Mouse (Mus musculus): ENCODE data around the gene 1110008P14Rik. TPM values are rescaled to one million over a fixed set of nuclear protein-coding genes. Genes with fewer than 3 reads are reported as not detected.
A peak's percentile ranks its signal among the peaks of the same experiment; 100 is the strongest.

Gene 1110008P14Rik
- total RNA-seq, 1 experiment from 2014 or later, result 31.8 TPM

DNA sequence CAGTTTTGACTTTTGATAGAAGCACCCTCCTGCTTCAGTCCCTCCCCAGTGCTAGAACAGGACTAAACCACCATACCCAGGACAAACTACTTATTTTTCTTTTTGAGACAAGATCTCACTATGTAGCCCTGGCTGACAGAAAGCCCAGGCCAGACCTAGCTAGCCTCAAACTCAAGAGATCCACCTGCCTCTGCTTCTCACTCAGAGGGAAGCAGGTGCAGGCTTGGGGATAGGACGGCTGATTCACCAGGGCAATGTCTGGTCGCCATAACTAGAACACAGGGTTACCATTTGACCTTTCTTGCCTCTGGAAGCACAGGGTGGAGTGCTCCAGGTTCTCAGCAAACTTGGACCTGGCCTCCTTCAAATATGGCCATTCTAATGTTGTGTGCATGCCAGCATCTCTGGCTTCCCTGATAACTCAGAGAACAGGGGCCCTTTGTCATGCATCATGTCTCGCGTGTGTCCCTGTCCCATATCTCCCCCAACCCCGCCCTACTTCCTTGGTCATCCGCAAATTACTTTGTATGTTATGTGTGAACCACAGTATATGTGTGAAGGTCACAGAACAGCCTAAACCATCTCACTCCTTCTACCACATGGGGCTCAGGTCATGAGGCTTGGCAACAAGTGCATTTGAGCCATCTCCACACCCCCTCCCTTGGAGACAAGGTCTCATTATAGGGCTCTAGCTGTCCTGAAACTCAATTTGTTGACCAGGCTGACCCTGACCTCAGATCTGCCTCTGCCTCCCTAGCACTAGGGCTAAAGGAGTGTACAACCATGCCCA, 31.2 kb upstream of the 1110008P14Rik start:
- ATAC-seq (ENCODE audit: extremely low read depth, insufficient number of reproducible peaks, low FRiP score, poor library complexity, severe bottlenecking), result no peak

DNA sequence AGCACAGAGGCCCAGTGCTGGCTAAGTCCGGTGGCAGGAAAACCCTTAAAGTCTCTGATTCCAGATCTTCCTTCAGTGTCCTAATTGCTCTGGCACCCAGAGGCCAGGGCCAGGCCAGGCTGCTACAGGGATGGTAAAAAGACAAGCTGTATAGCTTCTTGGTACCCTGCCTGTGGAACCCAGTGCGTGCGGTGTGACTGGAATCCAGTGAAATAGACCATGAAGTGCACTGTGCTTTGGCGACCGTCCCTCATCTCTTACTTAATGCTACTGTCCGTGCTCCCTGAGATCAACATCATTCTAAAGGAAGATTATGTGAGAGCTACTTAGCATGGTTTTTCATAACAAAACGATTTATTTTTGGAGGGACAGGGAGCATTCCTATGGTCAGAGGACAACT, 29.7 kb upstream of the 1110008P14Rik start:
- ATAC-seq (ENCODE audit: extremely low read depth, insufficient number of reproducible peaks, low FRiP score, poor library complexity, severe bottlenecking), result no peak

DNA sequence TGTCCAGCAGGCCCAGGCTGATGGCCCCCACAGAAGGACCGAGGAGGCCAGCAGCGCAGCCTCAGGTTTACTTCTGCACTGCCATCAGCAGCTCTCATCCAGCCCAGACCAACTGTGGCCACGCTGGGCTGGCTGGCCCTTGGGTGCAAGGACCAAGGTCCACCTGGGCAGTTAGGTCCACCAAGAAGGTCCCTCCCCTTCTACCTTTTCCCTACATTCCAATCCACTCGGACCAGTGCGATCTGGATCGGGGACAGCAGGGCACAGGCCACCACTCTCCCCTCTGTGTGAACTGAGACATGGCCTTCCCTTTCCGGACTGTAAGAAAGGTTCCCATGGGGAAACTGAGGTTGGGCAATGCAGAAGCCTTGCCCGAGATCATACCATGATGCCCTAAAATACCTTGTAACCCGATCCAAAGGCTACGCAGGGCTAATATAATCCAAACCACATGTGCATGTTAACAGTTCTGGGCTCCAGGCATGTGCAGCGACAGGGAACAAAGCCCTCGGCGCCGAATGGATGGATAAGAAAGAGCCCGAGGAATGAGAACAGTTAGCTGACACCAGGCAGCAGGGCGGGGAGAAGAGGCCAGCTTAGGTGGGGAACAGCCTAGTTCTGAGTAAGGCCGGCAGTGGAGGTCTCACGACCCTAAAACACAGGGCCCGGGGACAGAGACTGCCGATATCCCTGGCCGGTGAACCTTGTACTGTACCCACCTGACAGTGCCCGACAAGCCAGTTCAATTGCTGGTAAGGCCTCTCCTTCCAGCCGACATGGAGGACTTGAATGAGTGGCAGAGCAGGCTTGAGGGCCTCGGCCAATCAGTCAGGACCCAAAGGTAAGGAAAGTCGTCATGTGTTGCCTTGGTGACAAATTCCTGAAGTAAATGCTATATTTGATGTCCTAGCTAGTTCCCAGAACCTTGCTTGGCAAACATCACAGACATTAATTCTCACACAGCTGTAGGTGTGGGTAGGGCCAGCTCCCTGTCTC, 27.0 kb upstream of the 1110008P14Rik start:
- ATAC-seq (ENCODE audit: extremely low read depth, insufficient number of reproducible peaks, low FRiP score, poor library complexity, severe bottlenecking), result no peak

GRCm38 (mm10) chr2:32407144-32407824, 25.5 kb upstream of the 1110008P14Rik start:
- ATAC-seq (ENCODE audit: extremely low read depth, insufficient number of reproducible peaks, low FRiP score, poor library complexity, severe bottlenecking), result no peak

DNA sequence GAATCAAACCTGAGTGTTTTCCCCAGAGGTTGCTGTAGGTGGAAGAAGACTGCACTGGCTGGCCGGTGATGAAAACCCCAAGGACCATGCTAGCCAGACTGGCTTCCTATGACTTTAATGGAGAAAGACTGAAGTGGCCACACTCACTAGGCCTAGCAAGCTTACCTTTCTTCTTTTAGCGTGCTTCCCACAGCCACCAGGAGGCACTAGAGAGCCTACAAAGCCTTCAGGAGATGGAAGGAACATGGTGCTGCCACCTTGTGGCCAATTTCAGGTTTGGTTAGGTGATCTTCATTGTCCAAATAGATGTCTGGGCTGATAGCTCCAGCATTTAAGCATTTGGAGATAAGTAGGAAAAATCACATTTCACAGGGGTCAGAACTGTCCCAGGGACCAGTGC, 22.9 kb upstream of the 1110008P14Rik start:
- peak; percentile 95 for ATAC-seq (ENCODE audit: extremely low read depth, insufficient number of reproducible peaks, low FRiP score, poor library complexity, severe bottlenecking)

GRCm38 (mm10) chr2:32396695-32397094, 15.0 kb upstream of the 1110008P14Rik start:
- ATAC-seq (ENCODE audit: extremely low read depth, insufficient number of reproducible peaks, low FRiP score, poor library complexity, severe bottlenecking), result no peak

- peak; percentile 75 for ATAC-seq (ENCODE audit: extremely low read depth, insufficient number of reproducible peaks, low FRiP score, poor library complexity, severe bottlenecking)
These were observed 14.3 kb upstream of the 1110008P14Rik start for GRCm38 (mm10) chr2:32395946-32396621.

DNA sequence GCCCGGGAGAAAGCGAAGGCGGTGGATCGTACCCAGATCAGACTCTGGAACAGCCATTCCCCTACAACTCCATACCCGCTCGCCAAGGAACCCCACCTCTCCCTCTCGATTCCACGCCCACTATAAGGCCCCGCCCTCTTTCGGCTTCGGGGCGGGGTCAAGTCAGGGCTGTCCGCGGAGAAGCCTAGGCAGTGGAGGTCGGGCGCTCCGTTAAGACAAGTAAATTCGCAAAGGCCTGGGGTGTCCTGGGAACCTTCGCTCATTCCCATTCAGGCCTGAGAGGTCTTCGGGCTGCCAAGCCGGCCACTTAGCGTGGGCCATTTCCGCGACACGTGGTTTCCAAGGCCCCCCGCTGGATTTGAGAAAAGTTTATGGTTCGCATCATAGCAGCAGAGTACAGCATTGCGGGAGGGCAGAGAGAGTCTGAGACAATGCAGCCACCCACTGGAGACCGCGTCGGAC, 13.8 kb upstream of the 1110008P14Rik start, which contains the start of gene Ptges2:
Ptges2 (plus strand) TSS at position 413 of the 462 bp plus-strand sequence.
- ATAC-seq (ENCODE audit: extremely low read depth, insufficient number of reproducible peaks, low FRiP score, poor library complexity, severe bottlenecking), result peak; percentile 68

DNA sequence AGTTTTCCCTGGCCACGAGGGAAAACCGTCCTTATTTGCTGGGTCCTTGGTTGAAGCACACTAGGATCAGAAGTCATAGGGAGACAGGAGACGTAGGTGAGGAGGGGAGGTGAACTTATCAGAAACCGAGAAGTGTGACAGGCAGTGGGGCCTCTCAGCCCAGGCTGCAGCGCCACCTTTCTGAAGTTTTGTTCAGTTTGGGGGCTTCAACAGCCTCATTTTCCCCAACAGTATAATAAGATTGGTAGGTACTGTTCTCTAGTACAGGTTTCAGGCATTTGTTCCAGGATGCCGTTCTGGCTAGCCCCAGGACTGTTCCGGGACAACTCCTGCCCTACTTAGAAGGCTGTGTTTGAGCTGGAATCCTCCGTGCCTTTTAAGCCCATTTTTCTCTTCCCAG, 13.2 kb upstream of the 1110008P14Rik start:
- ATAC-seq (ENCODE audit: extremely low read depth, insufficient number of reproducible peaks, low FRiP score, poor library complexity, severe bottlenecking), result no peak

- ATAC-seq (ENCODE audit: extremely low read depth, insufficient number of reproducible peaks, low FRiP score, poor library complexity, severe bottlenecking), result no peak
These were observed 10.3 kb upstream of the 1110008P14Rik start for GRCm38 (mm10) chr2:32392063-32392462.

DNA sequence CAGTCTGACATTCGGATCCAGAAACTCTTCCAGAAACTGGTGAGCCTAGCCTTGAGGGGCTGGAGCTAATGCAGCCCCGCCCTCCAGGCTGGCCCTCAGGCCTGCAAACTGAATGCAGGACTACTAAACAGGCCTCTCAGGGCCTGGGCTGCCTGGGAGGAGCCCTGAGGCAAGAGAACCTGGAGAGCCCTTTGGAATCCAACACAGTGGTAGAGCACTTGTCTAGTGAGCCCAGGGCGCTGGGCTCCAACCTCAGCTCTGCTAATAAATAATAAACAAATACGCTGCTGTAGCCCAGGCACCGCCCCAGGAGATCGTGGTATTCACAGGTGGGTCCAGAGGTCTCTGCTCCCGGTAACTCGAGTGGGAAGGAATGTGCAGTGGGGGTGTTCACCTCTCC, 9.1 kb upstream of the 1110008P14Rik start:
- no peak for ATAC-seq (ENCODE audit: extremely low read depth, insufficient number of reproducible peaks, low FRiP score, poor library complexity, severe bottlenecking)

GRCm38 (mm10) chr2:32389157-32389556, 7.4 kb upstream of the 1110008P14Rik start:
- peak; percentile 14; the same call in 1 of the 2 replicates for ATAC-seq (ENCODE audit: extremely low read depth, insufficient number of reproducible peaks, low FRiP score, poor library complexity, severe bottlenecking)

DNA sequence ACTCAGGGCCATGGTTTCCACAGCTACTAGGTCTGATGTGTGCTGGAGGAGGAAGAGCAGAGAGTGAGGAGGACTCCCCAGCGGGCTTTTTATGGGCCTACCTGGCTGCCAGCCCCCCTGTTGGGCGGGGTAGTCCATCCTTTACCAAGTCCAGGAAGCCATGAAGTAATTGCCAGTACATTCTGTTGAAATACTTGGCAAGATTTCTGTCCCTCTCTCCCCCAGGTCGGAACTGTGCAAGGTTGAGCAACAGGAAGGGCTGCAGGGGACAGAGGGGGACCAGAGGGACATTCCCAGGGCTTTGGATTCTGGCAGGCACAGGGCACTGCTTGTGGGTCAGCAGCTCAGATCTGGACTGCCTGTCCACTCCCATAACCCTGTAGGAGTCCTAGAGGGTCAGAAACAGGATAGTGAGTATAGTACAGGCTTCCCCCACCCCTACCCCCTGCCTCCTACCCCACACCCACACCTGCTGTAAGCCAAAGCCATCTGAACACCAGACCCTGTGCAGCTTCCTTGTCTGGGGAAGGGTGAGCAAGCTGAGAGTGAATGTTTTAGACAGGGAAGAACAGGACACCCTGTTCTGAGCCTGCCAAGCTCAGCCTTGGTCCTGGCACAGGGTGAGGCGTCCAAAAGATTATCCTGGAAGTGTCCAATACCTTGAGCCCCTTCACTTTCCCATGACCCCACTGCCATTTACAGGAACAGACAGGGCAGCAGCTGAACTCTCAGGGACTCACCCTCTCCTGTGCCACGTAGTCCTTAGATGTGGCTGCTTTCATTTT, 6.2 kb upstream of the 1110008P14Rik start, which contains the start of gene Lcn2:
Lcn2 (minus strand) TSS at position 547 of the 785 bp plus-strand sequence.
- no peak for ATAC-seq (ENCODE audit: extremely low read depth, insufficient number of reproducible peaks, low FRiP score, poor library complexity, severe bottlenecking)

DNA sequence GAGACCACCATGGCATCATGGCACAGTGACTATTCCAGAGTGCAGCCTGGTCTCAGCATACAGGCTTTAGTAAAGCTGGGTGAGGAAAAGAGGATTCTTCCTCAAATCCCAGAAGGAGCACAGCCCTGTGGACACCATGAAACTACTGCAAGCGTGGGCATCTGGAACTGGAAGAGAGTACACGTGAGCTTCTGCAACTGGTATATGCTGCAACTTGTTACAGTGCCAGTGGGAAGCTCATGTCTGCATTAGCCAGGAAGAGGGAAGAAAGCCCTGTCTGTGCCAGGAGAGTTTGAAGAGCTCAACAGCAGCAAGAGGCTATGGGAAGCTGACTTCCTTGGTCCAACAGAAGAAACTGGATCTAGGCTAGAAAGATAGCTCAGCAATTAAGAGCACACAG, 951 bp upstream of the 1110008P14Rik start:
- no peak for ATAC-seq (ENCODE audit: extremely low read depth, insufficient number of reproducible peaks, low FRiP score, poor library complexity, severe bottlenecking)

DNA sequence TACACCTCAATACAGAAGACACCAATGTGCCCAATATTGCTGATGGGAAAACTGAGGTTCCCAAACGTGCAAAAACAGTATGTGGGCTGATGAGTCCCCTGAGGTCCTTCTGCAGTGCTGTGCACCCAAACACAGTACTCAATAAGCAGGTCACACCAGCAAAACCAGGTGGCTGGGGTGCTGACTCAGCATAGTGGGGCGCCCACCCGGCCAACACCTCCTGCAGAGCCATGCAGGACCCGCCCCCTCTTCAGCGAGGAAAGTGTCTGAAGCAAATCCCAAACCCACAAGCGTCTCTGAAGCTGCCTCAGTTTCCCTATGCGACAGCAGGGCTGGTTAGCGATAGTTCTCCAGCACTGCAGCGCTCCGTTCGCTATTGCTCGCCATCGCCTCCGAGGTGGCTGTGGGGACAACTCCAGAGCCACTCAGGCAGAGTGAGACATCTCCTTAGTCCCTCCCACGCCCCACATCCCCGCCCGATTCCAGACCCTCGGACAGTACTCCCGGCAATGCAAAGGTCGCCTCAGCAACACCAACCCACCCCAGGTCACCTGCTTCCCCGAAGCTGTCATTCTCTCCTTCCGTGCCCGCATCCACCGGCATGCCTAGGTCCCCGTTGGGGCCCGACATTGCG, 480 bp downstream of the 1110008P14Rik start:
- ATAC-seq (ENCODE audit: extremely low read depth, insufficient number of reproducible peaks, low FRiP score, poor library complexity, severe bottlenecking), result no peak

DNA sequence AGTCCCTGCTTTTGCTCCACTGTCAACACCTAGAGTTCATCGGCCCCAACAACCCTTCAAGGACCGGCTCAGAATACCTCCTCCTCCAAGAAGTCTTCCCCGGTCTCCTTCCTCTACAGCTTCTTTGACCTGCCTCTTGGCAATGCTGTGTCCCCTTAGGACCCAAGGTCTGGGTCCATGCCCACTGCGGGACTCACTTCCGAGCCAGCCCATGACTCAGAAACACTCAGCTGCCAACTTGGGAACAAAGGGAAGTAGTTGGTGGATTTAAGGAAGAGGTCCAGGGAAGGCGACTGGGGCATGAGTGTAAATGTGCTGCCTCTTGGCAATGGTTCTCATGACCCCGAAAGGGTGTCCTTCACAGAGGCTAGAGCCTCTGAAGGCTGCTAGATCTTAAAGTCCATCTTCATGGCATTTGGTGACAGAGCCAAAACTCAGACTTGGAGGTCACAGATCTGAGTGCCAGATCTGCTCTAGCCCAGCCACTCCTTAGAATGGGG, 1.7 kb downstream of the 1110008P14Rik start:
- no peak for ATAC-seq (ENCODE audit: extremely low read depth, insufficient number of reproducible peaks, low FRiP score, poor library complexity, severe bottlenecking)

DNA sequence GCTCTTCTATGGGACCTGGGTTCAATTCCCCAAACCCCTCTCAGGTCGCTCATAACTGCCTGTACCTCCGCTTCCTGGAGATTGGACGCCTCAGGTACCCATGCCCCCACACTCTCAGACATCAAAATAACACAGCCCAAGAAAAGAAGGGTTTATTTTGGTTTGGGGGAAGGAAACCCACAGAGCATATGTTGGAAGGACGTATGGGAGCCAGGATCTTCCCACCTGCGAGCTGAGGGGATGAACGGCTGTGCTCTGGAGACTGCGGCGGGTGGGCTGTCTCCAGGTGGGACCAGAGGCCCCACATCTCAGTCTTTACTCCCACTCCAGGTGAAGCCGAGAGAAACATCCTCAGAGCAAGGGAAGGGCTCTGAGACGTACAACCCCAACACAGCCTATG, 4.8 kb downstream of the 1110008P14Rik start:
- no peak for ATAC-seq (ENCODE audit: extremely low read depth, insufficient number of reproducible peaks, low FRiP score, poor library complexity, severe bottlenecking)
